Mouse (Mus musculus) induced T-regulatory cell, adult 2 months (primary cell): ENCODE results near the gene Celf5.
"Not testable (repeated sequence)": the region's sequence is repeated elsewhere in the genome, so short reads cannot be mapped to it uniquely, and the experiment has no call there.

Experiments
- DNase-seq: peaks from one replicate; pipeline ENCODE4 v3.0.0-alpha.2; 2012; ENCODE audit warnings: low read depth

Celf5 gene

DNA sequence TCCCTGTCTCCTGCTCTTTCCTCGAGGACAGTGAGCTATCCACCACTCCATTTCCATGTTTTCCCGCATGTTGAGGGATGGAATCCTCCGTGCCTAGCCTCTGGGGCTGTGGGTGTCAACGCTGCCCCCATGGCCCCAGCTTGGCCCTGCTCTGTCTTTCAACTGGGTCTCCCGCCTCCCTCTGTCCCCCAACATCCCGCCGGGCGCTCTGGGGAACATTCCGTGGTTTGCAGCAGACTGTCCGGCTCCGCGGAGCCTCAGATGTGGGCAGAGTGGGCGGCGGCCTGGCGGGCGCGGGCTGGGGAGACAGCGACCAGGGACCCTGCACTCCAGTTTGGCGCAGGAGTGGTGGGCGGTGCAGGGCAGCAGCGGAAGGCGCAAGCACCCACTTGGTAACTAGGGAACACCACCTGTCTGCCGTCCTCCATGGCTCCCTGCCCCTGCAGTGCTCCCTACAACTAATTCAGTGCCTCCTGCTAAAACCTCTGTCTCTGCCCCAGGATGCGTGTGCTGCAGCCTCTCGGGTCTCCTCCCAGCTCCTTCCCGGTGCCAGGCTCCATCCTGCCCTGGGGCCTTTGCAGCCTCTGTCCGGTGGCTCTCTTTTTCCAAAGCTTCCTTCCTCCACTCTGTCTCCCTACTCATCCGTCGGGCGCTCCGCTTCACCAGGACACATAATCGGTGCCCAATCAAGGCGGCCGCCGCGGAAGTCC lies 30.1 kb downstream of the Celf5 start:
- DNase-seq: no peak

DNA sequence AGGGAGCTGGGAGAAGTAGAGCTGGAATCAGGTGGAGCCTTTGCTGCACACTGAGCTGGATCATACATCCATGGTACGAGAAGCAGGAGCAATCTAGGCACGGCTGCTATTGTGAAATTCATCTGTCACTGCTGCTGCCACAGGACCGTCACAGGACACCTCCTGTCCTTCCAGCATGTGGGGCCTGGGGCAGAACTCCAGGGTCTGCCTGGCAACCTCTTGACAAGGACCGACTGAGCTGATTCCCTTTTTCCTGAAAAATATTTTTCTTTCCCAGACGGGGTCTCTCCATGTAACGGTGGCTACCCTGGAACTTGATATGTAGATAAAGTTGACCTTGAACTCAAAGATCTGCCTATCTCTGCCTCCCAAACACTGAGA lies 31.2 kb downstream of the Celf5 start:
- DNase-seq: no peak

DNA sequence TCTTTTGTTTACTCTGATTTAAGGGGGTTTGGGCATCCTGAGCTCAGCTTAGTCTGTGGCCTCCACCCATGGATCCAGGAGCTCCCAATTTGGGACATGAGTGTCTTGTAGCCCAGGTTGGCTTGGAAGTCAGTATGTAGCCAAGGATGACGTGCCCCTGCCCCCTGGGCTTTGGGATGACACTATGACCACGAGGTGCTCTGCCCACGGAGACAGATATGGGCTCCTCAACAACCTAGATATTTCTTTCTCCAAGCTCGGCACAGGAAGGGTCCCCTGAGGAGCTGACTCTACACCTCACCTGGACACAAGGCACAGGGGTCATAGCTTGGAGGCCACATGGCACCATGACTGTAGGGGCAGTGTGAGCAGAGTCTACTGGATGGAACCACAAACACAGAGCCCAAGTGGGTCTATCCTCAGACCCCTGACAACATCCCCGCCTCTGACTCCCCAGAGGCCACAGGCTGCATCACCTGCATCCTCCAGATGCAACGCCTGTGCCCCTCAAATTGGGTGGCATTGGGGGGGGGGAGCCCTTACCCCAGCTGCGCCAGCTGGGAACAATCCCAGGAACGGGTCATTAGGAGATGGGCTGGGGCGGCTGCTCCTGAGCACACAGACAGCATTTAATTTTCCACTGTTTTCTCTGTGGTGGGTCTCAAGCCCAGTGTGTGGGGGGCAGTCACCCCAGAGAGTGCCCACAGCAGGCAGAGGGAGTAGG lies 31.7 kb downstream of the Celf5 start:
- DNase-seq: no peak

DNA sequence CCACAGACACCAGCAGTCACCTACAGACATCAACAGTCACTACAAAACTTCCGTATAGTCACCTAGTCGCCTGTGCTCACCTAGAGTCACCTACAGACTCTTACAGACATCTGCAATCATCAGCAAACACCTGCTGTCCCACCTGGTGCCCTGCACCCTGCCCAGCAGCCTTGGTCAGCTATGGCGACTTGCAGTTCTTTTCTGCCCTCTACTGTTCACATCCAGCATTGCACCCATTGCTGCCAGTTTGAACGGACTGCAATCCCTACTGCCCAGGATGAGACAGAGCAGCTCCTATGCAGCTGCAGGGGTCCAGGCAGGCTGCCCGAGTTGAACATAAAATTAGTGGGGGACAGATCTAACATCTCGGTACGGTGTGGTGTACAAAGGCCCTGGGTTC lies 32.4 kb downstream of the Celf5 start:
- DNase-seq: peak; percentile 93

DNA sequence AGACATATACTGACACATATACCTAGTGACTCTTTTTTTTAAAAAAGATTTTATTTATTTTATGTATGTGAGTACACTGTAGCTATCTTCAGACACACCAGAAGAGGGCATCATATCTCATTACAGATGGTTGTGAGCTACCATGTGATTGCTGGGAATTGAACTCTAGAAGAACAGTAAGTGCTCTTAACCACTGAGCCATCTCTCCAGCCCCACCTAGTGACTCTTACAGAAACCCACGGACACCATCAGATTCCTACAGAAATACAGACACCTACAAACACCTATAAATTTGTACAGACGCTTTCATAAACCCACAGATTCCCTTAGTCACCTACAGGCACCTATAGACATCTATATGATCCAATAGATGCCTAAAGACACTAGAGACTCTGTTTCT lies 37.0 kb downstream of the Celf5 start:
- not testable (repeated sequence) for DNase-seq

DNA sequence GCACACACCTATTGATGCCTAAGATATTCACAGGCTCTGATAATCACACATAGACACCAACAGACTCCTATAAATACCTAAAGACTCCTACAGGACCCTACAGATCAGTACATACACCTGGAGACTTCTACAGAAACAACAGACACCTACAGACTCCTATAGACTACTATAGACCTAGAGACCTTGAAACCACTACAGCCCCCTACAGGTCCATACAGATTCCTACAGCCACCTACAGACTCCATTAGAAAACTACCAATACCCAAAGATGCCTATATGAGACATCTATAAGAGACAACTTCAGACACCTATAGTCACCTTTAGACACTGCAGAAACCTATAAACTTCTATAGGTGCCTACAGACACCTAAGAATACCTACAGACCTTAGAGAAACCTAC lies 41.5 kb downstream of the Celf5 start:
- peak; percentile 59 for DNase-seq

DNA sequence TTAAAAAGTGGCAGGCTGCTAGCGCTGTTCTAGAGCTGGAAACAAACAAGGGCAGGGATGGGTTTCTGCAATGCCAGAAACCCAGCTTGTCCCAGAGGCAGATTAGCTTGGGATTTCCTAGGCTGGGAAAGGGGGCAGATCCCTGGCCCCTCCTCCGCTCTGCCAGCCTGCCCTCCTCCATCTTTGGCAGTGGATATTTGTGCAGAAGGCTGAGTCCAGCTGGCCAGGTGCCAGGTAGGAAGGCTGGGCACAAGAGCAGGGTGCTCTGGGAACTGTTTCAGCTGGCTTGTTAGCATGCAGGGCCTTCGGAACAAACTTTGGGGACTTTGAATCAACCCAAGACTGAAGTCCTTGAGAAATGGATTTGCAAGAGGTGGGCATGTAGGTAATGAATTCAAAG lies 47.1 kb downstream of the Celf5 start:
- peak; percentile 10 for DNase-seq

DNA sequence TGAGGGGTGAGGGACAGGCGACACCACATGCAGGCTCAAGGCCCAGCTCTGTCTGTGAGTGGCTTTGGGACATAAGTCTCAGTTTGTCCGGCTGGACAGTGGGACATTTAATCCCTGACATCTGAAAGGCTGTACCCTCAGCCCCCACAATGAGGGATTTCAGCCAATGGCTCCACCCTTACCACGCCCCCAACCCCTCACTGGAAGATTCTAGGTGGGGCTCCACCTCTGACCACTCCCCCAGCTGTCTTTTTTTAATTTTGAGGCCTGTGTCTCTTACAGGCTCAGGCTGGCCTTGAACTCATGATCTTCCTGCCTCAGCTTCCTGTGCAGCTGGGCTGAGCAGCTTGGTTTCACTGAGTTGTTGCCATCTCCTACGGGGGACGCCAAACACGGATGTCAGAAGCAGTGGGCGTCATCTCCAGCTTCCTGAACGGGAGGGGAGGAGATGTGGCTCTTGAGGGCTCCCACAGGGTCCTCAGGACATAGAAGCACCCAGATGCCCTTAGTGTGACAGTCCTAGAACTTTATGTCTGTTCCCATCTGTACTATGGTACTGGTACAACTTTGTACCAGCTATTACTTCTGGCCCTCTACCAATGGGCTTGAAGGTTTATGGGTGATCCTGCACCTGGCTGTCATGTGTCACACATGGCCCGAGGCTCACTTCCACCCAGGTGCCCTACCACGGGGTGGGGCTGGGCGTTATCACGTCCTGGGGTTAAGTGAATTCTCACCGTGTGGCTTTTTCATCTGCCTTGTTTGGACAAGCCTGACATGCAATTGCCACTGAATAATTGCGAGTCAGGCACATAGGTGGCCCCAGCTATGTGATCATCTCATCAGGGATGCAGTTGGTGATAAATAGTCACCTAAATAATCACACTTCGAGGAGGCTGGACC lies 47.9 kb downstream of the Celf5 start:
- peak; percentile 68 for DNase-seq

DNA sequence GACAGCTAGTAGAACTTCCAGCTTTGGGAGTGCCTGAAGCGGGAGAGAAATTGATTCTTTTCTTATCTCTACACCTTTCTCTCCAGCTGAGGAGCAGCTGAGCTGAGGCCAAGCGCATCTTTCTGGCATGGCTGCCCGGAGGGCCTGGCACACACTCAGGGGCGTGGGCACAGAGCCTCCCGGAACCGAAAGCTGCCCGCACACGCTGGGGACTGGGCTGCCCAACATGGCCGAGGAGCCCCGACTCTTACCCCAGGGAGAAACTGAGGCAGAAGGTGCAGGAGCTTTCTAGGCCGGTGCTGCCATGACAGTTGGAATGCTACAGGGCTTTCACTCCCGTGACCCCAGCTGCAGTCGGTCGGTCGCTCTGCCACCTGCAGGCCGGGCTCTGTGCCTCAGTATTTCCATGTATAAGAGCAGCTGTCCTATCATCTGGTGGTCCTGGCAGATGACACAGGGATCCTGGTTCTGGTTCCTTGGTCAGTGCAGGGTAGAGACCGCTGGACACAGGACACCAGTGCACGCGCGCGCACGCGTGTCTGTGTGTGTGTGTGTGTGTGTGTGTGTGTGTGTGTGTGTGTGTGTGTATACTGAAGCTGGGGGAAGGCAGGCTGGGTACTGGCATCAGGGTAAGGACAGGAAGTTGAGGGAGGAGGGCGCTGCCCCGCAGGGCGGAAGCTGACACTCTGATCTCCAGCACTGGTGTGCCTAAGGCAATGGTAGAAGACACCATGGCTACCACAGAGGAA lies 48.8 kb downstream of the Celf5 start:
- peak; percentile 85 for DNase-seq

DNA sequence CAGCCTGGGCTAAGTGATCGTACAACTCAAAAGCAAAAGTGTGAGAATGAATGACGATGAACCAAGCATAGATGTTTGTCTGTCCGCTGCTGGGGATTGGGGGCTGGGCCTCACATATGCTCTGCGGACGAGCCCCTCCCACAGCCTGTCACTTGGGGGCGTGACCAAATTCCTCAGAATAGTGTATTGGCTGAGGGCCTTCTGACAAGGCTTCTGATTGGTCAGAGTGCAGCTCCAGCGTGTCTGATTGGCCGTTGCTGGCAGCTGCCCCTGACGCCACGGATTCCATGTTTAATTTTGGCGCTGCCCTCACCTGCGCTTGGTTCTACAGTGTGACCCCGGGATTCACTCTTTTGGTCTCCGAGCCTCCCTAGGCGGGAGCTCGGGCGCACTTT lies 49.6 kb downstream of the Celf5 start:
- DNase-seq: peak; percentile 98

DNA sequence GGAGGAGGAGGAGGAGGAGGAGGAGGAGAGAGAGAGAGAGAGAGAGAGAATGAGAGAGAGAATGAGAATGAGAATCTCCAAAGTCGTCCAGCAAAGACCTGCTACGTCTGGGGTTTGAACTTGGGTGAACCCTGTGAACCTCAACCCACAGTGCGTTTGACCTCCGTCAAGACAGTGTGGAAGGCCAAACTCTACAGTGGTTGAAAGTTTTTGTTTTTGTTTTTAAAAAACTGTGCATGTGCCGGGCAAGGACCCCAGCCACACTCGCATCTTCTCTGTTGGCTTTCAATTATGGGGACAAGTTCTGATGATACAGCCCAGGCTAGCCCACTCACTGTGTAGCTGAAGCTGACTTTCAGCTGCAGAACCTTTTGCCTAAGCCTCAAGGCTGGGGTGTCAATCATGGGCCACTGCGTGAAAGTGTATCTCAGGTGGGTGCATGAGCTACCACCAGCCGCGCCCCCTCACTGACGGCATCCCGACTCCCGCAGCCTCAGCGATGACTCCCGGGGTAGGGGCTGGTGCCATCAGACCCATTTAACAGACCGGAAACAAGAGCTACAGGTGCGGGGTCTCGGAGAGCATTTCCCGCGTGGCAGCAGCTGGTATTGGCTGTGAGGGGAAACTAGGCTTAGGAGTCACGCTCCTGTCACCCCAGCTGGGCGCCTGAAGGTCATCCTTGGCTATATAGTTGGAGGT lies 50.2 kb downstream of the Celf5 start:
- DNase-seq: no peak

DNA sequence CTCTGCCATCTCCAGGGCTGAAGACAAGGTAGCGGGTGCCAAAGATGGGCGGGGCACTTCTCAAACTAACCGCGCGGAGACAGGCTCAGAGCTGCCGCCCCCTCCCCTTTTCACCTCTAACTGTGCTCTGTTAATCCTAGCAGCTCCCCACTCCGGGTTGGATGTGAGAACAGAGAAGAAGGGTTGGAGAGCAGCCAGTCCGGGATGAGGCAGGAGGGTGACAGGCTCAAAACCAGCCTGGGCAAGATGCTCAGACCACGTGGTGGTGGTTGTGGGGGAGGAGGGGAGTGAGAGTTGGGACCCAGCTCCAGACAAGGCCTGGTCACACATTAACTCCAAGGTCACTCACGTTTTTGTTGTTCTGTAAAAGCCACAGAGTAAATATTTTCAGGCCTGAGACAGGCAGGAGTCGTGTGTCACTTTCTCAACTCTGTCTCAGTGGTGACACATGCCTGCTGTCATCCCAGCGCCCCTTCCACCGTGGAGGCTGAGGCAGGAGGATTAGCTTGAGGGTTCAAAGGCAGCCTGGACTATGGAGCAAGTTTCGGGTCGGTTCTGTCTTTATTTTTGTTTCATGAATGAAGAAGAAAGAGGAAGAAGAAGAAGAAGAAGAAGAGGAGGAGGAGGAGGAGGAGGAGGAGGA lies 50.9 kb downstream of the Celf5 start:
- DNase-seq: peak; percentile 64

DNA sequence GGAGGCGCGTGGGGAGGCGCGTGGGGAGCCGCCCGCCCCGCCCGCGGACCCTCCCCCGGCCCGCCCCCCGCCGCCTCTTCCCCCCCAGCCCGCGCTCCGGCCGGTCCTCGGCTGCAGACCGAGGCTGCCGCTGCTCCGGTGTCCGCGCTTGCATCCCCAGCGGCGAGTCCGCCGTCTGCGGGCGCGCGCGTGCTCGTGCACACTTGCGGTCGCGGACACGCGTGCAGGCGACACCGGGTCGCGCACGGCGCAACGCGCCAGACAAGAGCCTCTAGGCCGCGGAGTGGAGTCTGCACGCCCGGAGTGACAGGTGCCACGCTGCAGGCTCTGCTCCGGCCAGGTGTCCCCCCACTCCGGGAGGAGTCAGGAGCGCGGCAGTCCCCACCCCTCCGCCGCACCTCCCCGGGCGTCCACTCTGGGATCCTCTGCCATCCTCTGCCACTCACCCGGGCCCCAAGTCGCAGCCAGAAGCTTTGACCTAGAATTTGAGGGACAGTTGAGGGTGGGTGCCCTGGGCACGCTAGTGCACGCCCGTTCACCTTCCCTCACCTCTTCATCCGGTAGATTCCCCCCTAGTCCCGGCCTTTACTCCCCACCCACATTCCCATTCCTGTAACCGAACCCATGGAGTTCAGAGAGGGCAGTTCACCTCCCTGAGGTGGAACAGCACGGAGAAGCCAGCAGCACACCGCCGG lies 51.5 kb downstream of the Celf5 start:
- no peak for DNase-seq

DNA sequence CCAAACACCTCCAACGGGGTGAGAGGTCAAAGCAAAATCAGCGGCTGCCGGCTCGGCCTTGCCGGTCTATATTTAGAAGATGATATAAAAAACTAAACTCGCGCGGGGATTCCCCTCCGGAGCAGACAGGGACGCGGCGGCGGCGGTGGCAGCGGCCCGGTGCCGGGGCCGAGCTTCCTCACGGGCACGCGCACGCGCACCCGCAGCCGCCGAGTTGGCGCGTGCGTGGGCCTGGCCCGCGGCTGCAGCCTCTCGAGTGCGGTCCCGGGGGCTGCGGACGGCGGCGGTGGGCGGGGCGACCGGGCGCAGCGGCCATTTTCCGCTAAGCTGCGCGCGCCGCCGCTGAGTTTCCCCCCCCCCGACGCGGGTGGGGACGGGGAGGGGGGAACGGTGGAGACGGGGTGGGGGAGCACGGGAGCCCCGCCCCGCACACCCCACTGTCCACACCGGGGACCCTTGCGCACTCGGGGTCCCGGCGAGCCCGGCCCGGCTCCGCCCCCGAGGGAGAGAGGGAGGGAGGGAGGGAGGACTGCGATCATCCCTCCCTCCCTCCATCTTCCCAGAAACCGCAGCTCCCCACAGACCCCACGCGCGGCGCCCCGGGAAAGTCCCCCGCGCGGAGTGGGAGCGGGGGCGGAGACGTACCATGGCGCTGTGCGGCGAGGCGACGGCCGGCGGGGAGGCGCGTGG lies 52.2 kb downstream of the Celf5 start:
- peak; percentile 86 for DNase-seq

DNA sequence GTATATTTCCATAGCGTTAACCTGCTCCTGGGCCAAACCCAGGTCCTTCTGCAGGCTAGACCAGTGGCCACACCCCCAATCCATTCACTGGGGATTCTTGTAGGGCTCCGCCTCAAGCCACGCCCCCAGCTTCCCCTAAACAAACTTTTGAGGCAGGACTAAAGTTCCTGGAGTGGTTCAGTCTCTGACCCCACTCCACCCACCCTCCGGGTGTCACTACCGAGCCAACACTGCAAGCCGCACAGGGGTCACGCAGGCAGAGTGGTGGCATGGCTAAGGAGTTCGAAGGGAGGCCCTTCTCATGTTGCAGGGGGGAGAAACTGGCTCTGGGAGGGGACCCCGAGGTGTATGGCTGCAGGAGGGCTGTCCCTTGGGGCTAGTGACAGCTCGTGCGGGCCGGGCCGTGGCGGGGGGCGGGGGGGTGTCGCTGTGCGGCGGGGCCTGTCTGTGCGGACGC lies 52.9 kb downstream of the Celf5 start:
- DNase-seq: peak; percentile 89

DNA sequence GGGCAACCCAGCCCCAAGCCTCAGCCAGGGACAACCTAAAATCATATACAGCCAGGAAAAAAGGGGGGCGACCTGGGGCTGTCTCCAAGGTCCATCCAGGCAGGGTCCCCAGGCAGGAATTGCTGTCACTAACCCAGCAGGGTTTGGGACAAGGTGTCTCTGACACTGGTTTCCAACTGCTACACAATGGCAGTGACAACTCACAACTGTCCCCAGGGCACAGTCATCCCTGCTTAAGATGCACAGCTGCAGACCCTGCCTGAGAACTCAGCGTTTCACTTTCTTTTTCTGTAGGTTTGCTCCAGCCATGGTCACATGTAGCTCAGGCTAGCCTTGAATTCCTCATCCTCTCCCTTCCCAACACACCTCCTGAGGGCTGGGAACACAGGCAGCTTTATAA lies 53.4 kb downstream of the Celf5 start:
- DNase-seq: no peak

DNA sequence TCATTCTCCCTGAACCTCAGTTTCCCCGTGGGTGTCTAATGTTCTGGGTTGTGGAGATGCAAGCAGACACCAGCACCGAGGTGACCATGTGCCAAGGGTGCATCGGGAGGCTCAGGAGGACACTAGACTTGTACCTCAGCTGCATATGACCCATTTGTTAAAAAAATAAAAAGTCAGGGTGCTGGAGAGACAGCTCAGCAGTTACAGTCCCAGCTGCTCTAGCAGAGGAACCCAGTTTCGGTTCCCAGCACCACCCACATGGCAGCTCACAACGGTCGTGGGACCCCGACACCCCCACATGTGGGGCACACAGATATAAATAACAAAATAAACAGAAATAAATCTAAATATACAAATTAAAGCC lies 54.0 kb downstream of the Celf5 start:
- no peak for DNase-seq

DNA sequence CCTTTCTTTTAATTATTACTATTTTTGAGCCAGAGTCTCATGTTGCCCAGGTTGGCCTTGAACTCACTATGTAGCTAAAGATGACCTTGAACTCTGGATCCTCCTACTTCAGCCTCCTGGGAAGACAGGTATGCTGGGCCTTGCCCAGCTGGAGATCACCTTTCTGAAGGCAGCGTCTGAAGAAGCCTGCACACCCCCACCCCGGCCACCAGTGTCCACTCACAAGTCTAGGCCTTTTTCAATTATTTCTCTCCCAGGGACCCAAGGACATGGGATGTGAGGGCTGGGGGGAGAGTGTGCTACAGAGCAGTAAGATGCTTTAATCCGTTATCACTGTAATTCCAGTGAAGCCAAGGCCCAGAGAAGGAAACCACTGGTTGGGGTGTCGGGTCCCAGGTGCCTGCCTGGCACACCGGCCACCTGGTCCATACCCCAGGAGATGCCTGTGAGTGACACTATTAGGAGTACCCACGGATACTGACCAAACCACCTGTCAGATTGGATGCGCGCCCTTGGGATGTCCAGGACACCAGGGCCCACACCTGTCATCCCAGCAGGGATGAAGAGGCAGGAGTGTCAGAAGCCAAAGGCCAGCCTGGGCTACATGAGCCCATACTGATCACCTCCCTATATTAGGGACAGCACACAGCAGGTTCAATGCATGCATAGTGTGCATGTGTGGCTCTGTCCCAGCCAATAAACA lies 54.6 kb downstream of the Celf5 start:
- DNase-seq: peak; percentile 29

DNA sequence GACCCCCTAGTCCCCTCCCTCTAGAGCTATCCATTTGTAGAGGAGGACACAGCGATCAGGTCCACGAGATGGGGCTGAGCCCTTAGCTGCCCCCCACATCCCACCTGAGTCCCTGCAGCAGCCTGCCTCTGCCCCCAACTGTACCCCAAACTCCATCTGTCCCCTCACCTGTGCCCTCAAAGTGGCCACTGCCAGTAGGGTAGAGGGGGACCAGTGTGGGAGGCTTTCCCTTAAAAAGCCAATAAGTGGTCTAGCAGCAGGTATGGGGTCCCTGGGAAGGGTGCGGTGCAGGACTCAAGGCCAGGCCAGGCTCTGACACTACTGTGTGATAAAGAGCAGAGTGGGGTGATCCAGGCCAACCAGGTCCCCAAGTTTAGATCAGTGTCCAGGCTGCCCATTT lies 55.2 kb downstream of the Celf5 start:
- DNase-seq: no peak
